Mouse (Mus musculus) myocyte (in vitro differentiated cells): ENCODE measurements around the gene Dcun1d5.

ENCODE experiments used
- CEBPB ChIP-seq: IDR thresholded peaks from 2 replicates; pipeline ENCODE4 v1.6.1; 2011; ENCODE audit warnings: mild to moderate bottlenecking, moderate library complexity; ENCODE audit not compliant: poor library complexity, insufficient read depth, severe bottlenecking
- E2F4 ChIP-seq: IDR thresholded peaks from one replicate; pipeline ENCODE4 v1.6.1; 2011; ENCODE audit warnings: mild to moderate bottlenecking, control low read depth, moderate library complexity; ENCODE audit not compliant: insufficient read depth
- POLR2A ChIP-seq: IDR thresholded peaks from one replicate; pipeline ENCODE4 v1.6.1; 2011; ENCODE audit warnings: low read depth, mild to moderate bottlenecking, control low read depth, moderate library complexity; ENCODE audit not compliant: insufficient read length
- REST ChIP-seq: IDR thresholded peaks from one replicate; pipeline ENCODE4 v1.6.1; 2011; ENCODE audit warnings: mild to moderate bottlenecking, control low read depth, moderate library complexity; ENCODE audit not compliant: insufficient read depth, insufficient read length

DNA sequence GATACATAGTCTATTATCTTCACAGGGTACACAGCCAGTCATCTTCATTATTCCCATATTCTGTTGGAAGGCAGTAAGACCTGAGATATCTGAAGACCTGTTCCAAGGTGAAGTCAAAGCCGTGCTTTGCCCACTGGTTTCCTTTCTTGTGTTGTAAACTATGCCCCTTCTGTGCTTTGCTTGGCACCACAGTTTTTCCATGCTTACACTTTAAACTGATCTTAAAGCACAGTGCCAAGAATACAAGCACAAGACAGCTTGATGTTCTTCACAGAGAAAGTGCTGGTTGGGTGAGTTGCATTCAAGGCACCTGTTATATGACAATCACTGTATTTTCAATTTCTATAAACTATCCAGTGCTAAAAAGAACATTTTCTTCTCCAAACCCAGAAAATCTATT is 10.6 kb upstream of the Dcun1d5 start:
- TF ChIP-seq POLR2A (no peak), CEBPB (no peak), E2F4 (no peak), REST (no peak)
